Mouse (Mus musculus) stomach, postnatal 0 days (tissue): ENCODE measurements around the gene Noc4l.

Experiments
- CTCF ChIP-seq: IDR thresholded peaks from 2 replicates; pipeline ENCODE4 v1.5.1; 2016; ENCODE audit warnings: antibody characterized with exemption, low read depth, mild to moderate bottlenecking, moderate library complexity
- EP300 ChIP-seq: optimal IDR thresholded peaks from 2 replicates; pipeline ENCODE3; 2016; ENCODE audit warnings: antibody characterized with exemption

DNA sequence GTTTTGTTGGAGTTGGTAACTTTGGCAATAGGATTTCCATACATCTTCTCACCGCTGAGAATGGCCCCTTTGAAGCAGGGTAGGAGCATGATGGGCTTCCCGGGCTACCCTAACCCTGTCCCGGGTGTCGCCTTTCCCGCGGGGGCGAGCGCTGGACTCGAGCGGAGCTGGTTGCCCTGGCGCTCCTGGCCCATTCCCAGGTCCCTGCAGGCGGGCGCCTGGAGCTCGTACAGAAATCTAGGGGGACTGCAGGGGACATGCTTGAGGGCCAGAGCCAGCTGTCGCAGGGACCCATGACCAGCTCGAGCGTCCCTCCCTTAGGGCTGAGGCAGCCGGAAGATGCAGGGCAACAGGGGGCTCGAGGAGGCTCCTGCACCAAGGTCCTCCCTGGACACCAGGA lies 25.1 kb downstream of the Noc4l start:
- TF ChIP-seq CTCF (no peak), EP300 (no peak)
